Mouse (Mus musculus): Measurements from ENCODE around the gene Tasp1. TPM values are rescaled to one million over a fixed set of nuclear protein-coding genes. Genes with fewer than 3 reads are reported as not detected.

The Tasp1 gene
- polyA plus RNA-seq, 1 experiment from 2014 or later = 15.1 TPM

DNA sequence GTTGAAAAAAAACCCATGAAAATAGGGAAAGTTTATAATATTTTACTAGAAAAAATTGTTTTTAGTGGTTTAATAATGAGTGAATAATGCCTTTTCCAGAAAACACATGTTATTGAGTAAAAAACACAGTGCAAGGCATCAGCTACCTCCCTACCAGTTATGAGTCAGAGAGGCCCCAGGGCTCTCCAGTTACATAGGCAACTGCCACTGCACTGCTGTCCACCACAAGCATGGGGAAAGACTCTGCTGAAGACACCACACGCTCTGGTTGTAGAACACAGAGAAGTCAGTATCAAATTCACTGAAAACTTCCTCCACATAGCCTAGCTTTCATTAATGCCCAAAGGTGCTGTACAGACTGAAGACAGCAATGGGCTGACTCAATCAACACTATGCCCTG lies 217.0 kb downstream of the Tasp1 start:
- H3K36me3 ChIP-seq (ENCODE audit: control insufficient read depth, insufficient read depth, low read length) = no peaks in the 10 kb centered on the region
- DNase-seq (ENCODE audit: low spot score) (no peak), ATAC-seq (ENCODE audit: insufficient read depth, low FRiP score, low TSS enrichment) (no peak)
- H3K9ac ChIP-seq (ENCODE audit: low read length) = no peak overlapping the region
- H3K27ac ChIP-seq (ENCODE audit: low read depth, low read length) = no peak overlapping the region
- no peaks in the 10 kb centered on the region for H3K9me3 ChIP-seq (ENCODE audit: control insufficient read depth, low read length)
- no peak overlapping the region for H3K4me2 ChIP-seq (ENCODE audit: low read depth)
- no peak overlapping the region for H3K4me3 ChIP-seq (ENCODE audit: low read depth, low read length)
- no peaks in the 10 kb centered on the region for H3K27me3 ChIP-seq (ENCODE audit: control insufficient read depth, insufficient read depth, low read length)
- H3K4me1 ChIP-seq (ENCODE audit: control insufficient read depth, insufficient read depth, low read length) = no peaks in the 10 kb centered on the region
- 93% methylated on average over 1 of the region's 1 CpGs for WGBS

DNA sequence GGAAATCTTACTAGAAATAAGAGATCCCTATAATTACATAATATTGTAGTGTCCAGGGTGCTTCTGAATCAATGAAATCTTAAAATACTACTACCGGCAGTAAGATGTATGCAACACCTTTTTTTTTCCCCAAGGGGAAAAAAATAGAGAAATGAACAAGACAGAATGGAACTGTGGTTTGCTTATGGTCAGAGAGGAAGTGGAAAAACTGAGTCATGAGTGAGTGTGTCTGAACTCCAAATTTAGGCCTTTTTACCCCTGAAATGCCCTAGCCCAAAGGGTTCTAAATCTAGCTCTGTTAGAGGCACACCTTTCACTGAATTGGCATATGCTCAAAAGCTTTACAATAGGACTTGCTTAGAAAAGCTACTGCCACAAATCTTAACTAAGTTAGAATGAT lies 225.2 kb downstream of the Tasp1 start:
- no peaks in the 10 kb centered on the region for H3K9me3 ChIP-seq (ENCODE audit: control insufficient read depth, low read length)
- no peaks in the 10 kb centered on the region for H3K27me3 ChIP-seq (ENCODE audit: control insufficient read depth, insufficient read depth, low read length)
- H3K36me3 ChIP-seq (ENCODE audit: control insufficient read depth, insufficient read depth, low read length) = no peaks in the 10 kb centered on the region
- ATAC-seq (ENCODE audit: insufficient read depth, low FRiP score, low TSS enrichment) (no peak), DNase-seq (ENCODE audit: low spot score) (no peak)
- no peak overlapping the region for H3K4me2 ChIP-seq (ENCODE audit: low read depth)
- WGBS = 86% methylated on average over 1 of the region's 1 CpGs
- no peaks in the 10 kb centered on the region for H3K4me1 ChIP-seq (ENCODE audit: control insufficient read depth, insufficient read depth, low read length)
- no peak overlapping the region for H3K9ac ChIP-seq (ENCODE audit: low read length)
- no peak overlapping the region for H3K4me3 ChIP-seq (ENCODE audit: low read depth, low read length)
- H3K27ac ChIP-seq (ENCODE audit: low read depth, low read length) = no peak overlapping the region

DNA sequence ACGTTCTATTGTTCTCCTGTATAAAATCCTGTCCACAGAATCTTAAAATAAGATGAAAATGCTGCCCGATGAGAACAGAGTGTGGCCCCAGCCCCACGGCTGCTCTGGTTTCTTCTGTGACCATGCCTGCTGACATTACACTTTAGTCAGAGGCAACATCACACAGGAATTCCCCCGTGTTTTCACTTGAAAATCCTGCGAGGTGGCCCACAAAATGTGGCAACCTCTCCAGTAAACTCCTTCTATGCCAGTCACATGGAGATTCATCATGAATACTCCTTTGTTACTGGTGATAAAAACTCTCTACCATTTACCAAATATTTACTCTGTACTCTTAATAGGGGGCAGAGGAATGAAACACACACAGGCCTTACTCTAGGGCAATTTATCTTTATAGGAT lies 225.7 kb downstream of the Tasp1 start:
- WGBS = 84% methylated on average over 5 of the region's 5 CpGs
- no peak overlapping the region for H3K27ac ChIP-seq (ENCODE audit: low read depth, low read length)
- DNase-seq (ENCODE audit: low spot score) = no peak
- ATAC-seq (ENCODE audit: insufficient read depth, low FRiP score, low TSS enrichment) = no peak
- no peaks in the 10 kb centered on the region for H3K36me3 ChIP-seq (ENCODE audit: control insufficient read depth, insufficient read depth, low read length)
- no peak overlapping the region for H3K9ac ChIP-seq (ENCODE audit: low read length)
- H3K27me3 ChIP-seq (ENCODE audit: control insufficient read depth, insufficient read depth, low read length) = no peaks in the 10 kb centered on the region
- H3K4me1 ChIP-seq (ENCODE audit: control insufficient read depth, insufficient read depth, low read length) = no peaks in the 10 kb centered on the region
- H3K4me3 ChIP-seq (ENCODE audit: low read depth, low read length) = no peak overlapping the region
- H3K4me2 ChIP-seq (ENCODE audit: low read depth) = no peak overlapping the region
- no peaks in the 10 kb centered on the region for H3K9me3 ChIP-seq (ENCODE audit: control insufficient read depth, low read length)

DNA sequence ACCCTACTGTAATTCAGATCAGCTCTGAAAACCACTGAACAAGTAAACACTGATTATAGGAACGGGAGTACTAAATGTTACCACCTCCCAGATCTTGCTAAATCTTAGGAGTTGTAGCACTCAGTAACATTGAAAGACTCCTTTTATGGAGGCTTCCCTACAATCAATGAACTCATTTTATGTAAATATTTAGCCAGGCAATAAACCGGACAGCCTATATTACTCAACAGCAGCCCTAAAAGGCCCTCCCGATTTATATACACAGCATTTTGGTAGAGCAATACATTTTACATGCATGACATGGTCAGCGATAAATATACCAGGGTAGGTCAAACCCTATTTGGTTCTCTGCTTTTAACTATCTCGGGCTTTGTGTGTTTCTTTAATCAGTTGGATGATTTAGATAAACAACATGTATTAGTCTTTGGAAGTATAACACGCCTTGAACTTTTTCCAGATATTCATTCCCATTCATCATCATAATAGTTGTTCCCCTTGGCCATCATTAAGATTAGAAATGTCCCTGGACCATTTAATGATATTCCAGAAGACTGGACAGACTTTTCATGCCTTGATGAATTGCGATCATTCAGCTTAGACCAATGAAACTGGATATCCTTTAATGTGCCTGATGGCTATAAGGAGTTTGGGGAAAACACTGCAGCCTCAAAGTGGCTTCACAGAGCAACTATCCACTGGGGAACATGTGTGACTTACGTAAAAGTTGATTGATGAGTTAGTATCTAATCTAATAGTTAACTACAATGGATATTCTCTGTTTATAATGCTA lies 244.8 kb downstream of the Tasp1 start:
- no peak for ATAC-seq (ENCODE audit: insufficient read depth, low FRiP score, low TSS enrichment)
- no peaks in the 10 kb centered on the region for H3K36me3 ChIP-seq (ENCODE audit: control insufficient read depth, insufficient read depth, low read length)

DNA sequence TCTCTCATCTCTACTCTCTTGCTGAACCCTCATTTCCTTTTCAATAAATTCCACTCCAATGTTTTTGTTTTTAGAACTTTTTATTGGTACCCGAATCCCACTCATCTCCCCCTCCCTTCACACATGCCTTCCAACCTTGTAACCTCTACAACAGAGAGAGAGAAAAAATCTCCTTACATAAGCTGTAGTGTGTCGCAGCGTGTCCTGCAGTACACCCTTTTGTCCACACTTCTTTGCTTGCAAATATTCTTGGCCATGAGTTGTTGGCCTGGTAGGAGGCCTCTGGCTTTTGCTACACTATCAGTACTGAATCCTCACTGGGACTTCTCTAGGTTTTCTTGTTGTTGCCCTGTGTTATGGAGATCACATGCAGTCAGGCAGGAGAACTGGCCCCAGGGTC lies 249.3 kb downstream of the Tasp1 start:
- WGBS = 80% methylated on average over 3 of the region's 3 CpGs
- H3K27ac ChIP-seq (ENCODE audit: low read depth, low read length) = no peak overlapping the region
- ATAC-seq (ENCODE audit: insufficient read depth, low FRiP score, low TSS enrichment) = no peak
- H3K4me2 ChIP-seq (ENCODE audit: low read depth) = no peak overlapping the region
- H3K4me1 ChIP-seq (ENCODE audit: control insufficient read depth, insufficient read depth, low read length) = no peaks in the 10 kb centered on the region
- no peak overlapping the region for H3K4me3 ChIP-seq (ENCODE audit: low read depth, low read length)
- no peaks in the 10 kb centered on the region for H3K9me3 ChIP-seq (ENCODE audit: control insufficient read depth, low read length)
- no peak for DNase-seq (ENCODE audit: low spot score)
- H3K27me3 ChIP-seq (ENCODE audit: control insufficient read depth, insufficient read depth, low read length) = no peaks in the 10 kb centered on the region
- no peak overlapping the region for H3K9ac ChIP-seq (ENCODE audit: low read length)
- no peaks in the 10 kb centered on the region for H3K36me3 ChIP-seq (ENCODE audit: control insufficient read depth, insufficient read depth, low read length)

More for the DNA sequence above, 244.8 kb downstream of the Tasp1 start:
- H3K9me3 ChIP-seq (ENCODE audit: control insufficient read depth, low read length) = no peaks in the 10 kb centered on the region
- no peak overlapping the region for H3K4me3 ChIP-seq (ENCODE audit: low read depth, low read length)
- no peak overlapping the region for H3K9ac ChIP-seq (ENCODE audit: low read length)
- H3K4me1 ChIP-seq (ENCODE audit: control insufficient read depth, insufficient read depth, low read length) = no peaks in the 10 kb centered on the region
- H3K4me2 ChIP-seq (ENCODE audit: low read depth) = no peak overlapping the region
- no peak overlapping the region for H3K27ac ChIP-seq (ENCODE audit: low read depth, low read length)
- no peaks in the 10 kb centered on the region for H3K27me3 ChIP-seq (ENCODE audit: control insufficient read depth, insufficient read depth, low read length)
- WGBS = 81% methylated on average over 8 of the region's 8 CpGs
- DNase-seq (ENCODE audit: low spot score) = no peak

GRCm38 (mm10) chr2:139807887-139808286 lies 258.7 kb downstream of the Tasp1 start:
- Histone ChIP-seq H3K9ac (ENCODE audit: low read length) (no peak overlapping the region), H3K27ac (ENCODE audit: low read depth, low read length) (no peak overlapping the region), H3K4me1 (ENCODE audit: control insufficient read depth, insufficient read depth, low read length) (no peaks in the 10 kb centered on the region), H3K4me2 (ENCODE audit: low read depth) (no peak overlapping the region), H3K4me3 (ENCODE audit: low read depth, low read length) (no peak overlapping the region), H3K27me3 (ENCODE audit: control insufficient read depth, insufficient read depth, low read length) (no peaks in the 10 kb centered on the region), H3K9me3 (ENCODE audit: control insufficient read depth, low read length) (no peaks in the 10 kb centered on the region), H3K36me3 (ENCODE audit: control insufficient read depth, insufficient read depth, low read length) (no peaks in the 10 kb centered on the region)
- ATAC-seq (ENCODE audit: insufficient read depth, low FRiP score, low TSS enrichment) = no peak
- DNase-seq (ENCODE audit: low spot score) = no peak
- 88% methylated on average over 6 of the region's 6 CpGs for WGBS

GRCm38 (mm10) chr2:139804041-139804440 lies 262.6 kb downstream of the Tasp1 start:
- WGBS = 82% methylated on average over 7 of the region's 7 CpGs
- no peak overlapping the region for H3K4me2 ChIP-seq (ENCODE audit: low read depth)
- no peak overlapping the region for H3K4me3 ChIP-seq (ENCODE audit: low read depth, low read length)
- H3K27ac ChIP-seq (ENCODE audit: low read depth, low read length) = no peak overlapping the region
- DNase-seq (ENCODE audit: low spot score) (no peak), ATAC-seq (ENCODE audit: insufficient read depth, low FRiP score, low TSS enrichment) (no peak)
- no peaks in the 10 kb centered on the region for H3K36me3 ChIP-seq (ENCODE audit: control insufficient read depth, insufficient read depth, low read length)
- H3K9ac ChIP-seq (ENCODE audit: low read length) = no peak overlapping the region
- no peaks in the 10 kb centered on the region for H3K27me3 ChIP-seq (ENCODE audit: control insufficient read depth, insufficient read depth, low read length)
- H3K9me3 ChIP-seq (ENCODE audit: control insufficient read depth, low read length) = no peaks in the 10 kb centered on the region
- H3K4me1 ChIP-seq (ENCODE audit: control insufficient read depth, insufficient read depth, low read length) = no peaks in the 10 kb centered on the region

DNA sequence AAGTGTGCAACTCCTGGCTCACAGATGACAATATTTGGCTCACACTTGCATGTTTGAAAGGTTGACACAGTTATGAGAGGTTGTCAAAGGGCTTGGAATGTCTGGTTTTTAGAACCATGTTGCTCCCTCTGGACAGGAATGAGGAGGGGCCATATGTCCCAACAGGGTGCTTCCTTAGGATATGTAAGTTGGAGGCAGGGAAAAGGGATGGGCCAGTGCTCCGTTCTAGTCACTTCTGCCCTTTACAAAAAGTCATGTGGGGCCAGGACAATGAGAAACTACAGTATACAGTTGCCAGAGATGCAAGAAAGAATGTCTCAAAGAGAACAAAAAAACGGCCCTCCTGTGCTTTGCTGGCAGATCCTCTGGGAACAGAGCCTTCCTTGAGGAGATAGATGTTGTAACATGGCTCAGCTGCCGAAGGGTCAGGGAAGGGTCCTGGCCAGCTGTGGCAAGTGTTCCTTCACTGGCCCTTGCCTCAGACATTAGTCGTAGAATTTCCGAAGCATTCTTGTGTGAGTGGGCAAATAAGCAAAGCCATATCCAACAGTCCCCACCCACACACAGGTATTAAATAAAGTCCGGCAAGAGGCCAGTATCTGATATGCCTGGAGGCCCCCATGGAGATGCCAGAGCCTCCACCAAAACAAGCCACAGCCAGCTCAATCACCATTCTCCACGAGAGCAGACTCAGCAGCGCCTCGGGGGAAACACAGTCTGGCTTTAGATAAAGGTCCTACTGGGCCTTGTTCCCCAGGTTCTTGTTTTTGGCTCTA lies 274.1 kb downstream of the Tasp1 start:
- Histone ChIP-seq H3K36me3 (ENCODE audit: control insufficient read depth, insufficient read depth, low read length) (no peaks in the 10 kb centered on the region), H3K4me3 (ENCODE audit: low read depth, low read length) (no peak overlapping the region), H3K4me2 (ENCODE audit: low read depth) (no peak overlapping the region), H3K4me1 (ENCODE audit: control insufficient read depth, insufficient read depth, low read length) (no peaks in the 10 kb centered on the region), H3K27ac (ENCODE audit: low read depth, low read length) (no peak overlapping the region), H3K27me3 (ENCODE audit: control insufficient read depth, insufficient read depth, low read length) (no peaks in the 10 kb centered on the region), H3K9ac (ENCODE audit: low read length) (no peak overlapping the region), H3K9me3 (ENCODE audit: control insufficient read depth, low read length) (no peaks in the 10 kb centered on the region)
- no peak for ATAC-seq (ENCODE audit: insufficient read depth, low FRiP score, low TSS enrichment)
- no peak for DNase-seq (ENCODE audit: low spot score)
- 80% methylated on average over 9 of the region's 9 CpGs for WGBS

DNA sequence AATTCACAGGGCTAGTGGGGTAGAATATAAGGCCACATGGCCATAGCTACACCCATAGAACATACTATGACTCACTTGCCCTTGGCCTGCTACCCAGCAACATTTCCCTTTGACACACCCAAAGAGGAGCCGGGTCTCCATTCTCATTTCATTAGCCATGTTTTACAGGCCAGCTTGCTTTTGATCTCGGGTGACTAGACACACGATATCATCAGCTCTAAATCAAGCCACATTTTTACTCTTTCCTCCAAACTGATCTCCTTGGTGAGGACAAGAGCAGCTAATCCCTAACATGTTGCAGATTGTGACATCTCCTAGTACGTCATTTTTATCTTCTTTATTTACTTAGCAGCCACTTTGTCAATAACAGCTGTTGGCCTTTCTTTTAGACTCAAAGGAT lies 277.9 kb downstream of the Tasp1 start:
- 87% methylated on average over 4 of the region's 4 CpGs for WGBS
- no peak for ATAC-seq (ENCODE audit: insufficient read depth, low FRiP score, low TSS enrichment)
- Histone ChIP-seq H3K36me3 (ENCODE audit: control insufficient read depth, insufficient read depth, low read length) (no peaks in the 10 kb centered on the region), H3K27me3 (ENCODE audit: control insufficient read depth, insufficient read depth, low read length) (no peaks in the 10 kb centered on the region), H3K9ac (ENCODE audit: low read length) (no peak overlapping the region), H3K9me3 (ENCODE audit: control insufficient read depth, low read length) (no peaks in the 10 kb centered on the region), H3K4me1 (ENCODE audit: control insufficient read depth, insufficient read depth, low read length) (no peaks in the 10 kb centered on the region), H3K27ac (ENCODE audit: low read depth, low read length) (no peak overlapping the region), H3K4me3 (ENCODE audit: low read depth, low read length) (no peak overlapping the region), H3K4me2 (ENCODE audit: low read depth) (no peak overlapping the region)
- DNase-seq (ENCODE audit: low spot score) = no peak
